Mouse (Mus musculus) retina, embryonic 14.5 days (tissue): ENCODE data around the gene Sphk1.

Source experiments
- DNase-seq: peaks from one replicate; pipeline ENCODE4 v3.0.0-alpha.2; 2015; ENCODE audit warnings: low spot score

Gene Sphk1

DNA sequence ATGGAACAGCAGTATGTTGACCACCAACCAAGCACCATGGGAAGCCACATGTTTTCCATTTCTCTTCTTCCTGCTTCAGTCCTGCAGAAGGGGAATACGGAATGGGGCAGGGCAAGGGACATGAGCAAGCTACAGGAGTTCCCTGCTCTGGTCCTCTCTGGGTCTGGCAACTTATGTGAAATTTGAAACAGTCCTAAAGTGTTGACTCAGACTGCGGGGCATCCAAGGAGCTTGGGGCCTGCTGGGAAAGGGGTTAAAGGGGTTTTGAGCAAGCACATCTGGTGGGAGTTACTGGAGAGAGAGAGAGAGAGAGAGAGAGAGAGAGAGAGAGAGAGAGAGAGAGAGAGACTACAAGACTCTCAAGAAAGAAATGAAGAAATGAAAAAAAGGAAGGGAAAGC, 22.0 kb upstream of the Sphk1 start:
- DNase-seq, result no peak

- DNase-seq, result no peak
These were observed 19.3 kb upstream of the Sphk1 start for GRCm38 (mm10) chr11:116511301-116511868.

DNA sequence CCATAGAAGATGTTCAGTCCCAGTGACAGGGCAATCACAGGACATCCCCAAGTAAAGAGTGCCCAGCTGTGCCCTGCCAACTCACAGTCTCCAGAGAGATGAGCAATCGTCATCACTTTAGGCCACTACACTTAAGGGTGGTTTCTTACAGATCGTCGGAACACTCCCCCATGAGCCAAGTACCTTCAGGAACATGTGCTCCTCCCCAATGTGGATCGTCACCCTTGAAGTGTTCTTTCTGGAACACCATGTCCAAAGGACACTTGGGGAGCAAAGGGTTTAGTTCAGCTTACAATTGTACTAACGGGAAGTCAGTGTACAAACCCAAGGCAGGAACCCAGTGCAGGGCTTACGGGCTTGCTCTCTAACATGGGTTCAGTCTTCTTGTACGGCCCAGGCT, 18.6 kb upstream of the Sphk1 start:
- no peak for DNase-seq

- no peak for DNase-seq
These were observed 17.7 kb upstream of the Sphk1 start for GRCm38 (mm10) chr11:116512987-116513386.

DNA sequence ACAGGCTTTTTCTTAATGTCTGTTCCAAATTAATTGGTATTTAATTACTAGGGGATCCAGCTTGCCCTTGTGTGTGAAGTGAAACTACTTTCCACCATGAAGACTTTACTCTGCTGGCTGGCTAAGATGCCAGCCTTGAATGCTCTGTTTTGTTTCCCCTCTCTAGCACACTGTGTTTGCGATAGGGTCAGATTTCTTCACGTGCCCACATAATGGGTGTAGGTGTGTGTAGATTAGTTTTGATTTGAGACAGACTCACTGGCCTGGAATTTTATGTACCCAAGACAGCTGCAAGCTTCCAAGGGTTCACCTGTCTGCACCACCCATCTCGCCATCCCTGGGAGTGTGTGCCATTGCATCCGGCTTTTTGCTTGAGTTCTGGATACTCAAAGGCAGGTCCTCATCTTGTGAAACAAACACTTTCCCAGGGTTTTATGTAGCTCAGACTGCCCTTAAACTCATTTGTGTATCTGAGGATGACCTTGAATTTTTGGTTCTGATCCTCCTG, 17.1 kb upstream of the Sphk1 start:
- no peak for DNase-seq

DNA sequence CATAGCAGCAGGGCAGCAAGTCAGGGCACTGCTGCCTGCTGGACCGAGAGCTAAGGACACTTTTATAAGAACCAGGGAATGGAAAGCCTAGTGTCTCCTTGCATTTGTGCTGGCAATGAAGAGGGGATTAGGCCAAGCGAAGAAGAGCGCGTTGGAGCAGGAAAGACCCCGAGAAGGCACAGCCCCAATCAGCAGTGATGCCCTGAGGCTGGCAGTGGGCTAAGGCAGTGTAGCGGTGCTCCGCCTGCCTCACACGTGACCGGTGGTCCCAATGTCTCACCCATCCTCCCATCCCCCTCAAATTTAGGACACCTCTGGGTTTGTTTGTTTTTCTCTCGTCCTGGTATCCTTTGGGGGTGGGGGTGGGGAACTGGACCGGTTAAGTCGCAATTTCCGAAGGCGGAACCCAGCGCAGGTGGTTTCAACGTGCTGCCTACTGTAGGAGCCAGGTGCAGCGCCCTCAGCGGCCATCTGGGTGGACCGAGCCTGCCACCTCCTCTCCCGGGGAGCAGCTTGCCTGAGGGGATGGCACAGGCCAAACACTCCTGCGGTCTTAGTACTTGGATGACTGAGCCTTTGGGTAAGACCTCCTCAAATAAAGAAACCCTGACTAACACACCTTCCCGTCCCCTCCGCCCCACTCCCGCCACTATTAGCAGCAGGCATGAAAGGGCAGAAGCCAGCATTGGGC, 15.2 kb upstream of the Sphk1 start:
- no peak for DNase-seq

DNA sequence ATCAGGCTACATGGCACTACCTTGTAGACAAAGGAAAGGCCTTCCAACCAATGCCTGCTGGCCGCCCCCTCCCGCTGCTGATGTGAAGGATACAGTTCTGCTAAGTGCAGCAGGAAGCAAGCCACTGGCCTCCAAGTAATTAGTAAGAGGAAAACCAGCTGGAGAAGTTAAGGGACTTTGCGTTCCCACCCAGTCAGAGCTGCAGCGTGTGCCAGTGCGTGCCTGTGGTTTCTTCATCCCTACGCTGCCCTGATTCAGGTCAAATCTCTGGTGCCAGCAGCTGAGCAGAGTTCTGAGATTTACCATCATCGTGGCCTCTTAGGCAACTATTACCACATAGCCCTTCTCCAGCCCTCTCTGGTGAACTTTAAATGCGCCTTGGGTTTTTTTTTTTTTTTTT, 12.2 kb upstream of the Sphk1 start:
- DNase-seq, result no peak

DNA sequence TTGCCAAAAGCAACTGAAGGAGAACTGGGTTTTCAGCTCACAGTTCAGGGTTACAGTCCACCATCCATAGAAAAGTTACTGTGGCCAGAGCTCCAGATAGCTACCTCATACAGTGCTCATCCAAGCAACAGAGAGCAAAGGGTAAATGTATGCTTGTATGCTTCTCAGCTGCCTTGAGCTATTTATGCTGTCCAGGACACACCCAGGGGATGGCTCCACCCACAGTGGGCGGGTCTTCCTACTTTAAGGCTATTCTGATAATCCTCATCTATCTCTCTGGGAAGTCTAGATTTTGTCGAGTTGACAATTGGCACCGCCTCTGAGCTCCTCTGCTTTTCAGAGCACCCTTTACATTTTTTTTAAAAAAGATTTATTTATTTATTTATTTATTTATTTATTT, 9.6 kb upstream of the Sphk1 start:
- no peak for DNase-seq

- DNase-seq, result no peak
These were observed 8.7 kb upstream of the Sphk1 start for GRCm38 (mm10) chr11:116522046-116522445.

DNA sequence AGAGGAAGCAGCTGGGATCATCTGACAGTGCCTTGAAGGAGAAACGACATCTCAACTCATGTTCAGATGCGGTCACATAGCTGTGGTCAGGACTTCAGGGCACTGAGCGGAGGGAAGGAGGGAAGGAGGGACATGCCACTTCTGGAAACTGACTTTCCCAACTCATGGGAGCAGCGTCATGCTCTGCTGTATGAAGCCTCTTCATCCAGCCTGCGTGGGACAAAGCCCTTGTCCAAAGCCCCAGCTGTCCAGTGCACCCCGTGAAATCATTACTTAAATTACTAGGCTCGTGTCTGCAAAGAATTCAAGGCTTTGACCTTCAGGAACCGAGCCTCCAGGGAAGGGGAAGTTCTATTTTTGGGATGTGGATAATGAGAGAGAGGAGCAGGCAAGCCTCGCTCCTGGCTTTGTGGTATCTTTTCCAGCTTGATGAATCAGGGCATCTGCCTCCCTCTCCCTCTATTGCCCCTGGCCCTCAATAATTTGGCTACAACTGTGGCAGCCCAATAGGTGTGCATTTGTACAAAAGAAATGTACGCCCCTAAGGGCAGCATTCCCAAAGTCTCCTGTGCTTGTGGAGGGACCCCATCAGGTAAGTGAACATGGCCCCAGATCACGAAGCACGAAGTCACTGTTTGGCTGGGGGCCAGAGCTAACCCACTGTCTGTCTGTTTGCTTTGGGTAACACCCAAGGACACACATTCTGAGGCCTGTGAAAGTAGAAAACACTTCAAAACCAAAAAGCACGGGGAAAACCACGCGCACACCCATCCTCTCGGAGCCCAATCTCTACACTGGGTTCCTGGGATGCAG, 7.6 kb upstream of the Sphk1 start:
- no peak for DNase-seq

- no peak for DNase-seq
These were observed 7.0 kb upstream of the Sphk1 start for GRCm38 (mm10) chr11:116523699-116524189.

DNA sequence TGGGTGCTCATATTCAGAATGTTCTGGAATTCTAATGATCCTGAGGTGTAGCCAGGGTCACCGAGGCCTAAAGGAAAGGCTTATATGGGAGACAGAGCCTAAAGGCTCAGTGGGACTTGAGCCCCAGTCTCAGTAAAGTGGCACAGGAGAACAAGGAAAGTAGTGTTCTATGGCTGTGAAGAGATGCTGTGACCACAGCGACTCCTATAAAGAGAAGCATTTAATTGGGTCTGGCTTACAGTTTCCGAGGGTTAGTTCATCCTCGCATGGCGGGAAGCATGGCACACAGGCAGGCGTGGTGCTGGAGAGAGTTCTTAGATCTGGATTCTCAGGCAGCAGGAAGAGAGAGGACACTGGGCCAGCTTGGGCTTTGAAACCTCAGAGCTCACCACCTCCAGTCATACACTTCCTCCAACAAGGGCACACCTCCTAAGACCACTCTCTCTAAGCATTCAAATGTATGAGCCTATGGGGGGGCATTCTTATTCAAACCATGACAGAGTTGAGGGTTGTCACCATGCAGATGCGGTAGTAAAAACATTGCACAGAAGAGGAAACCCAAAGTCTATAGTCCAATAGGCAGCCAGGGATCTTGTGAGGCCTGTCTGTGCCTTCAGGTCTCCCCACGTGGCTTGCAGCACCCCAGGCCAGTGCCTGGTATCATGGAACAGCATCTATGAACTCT, 1.9 kb upstream of the Sphk1 start:
- peak; percentile 16 for DNase-seq

GRCm38 (mm10) chr11:116531371-116532191, 856 bp downstream of the Sphk1 start:
- peak; percentile 54 for DNase-seq

GRCm38 (mm10) chr11:116532262-116532809, 1.6 kb downstream of the Sphk1 start:
- DNase-seq, result peak; percentile 60

- peak; percentile 62 for DNase-seq
These were observed 2.1 kb downstream of the Sphk1 start for GRCm38 (mm10) chr11:116532810-116533338.

DNA sequence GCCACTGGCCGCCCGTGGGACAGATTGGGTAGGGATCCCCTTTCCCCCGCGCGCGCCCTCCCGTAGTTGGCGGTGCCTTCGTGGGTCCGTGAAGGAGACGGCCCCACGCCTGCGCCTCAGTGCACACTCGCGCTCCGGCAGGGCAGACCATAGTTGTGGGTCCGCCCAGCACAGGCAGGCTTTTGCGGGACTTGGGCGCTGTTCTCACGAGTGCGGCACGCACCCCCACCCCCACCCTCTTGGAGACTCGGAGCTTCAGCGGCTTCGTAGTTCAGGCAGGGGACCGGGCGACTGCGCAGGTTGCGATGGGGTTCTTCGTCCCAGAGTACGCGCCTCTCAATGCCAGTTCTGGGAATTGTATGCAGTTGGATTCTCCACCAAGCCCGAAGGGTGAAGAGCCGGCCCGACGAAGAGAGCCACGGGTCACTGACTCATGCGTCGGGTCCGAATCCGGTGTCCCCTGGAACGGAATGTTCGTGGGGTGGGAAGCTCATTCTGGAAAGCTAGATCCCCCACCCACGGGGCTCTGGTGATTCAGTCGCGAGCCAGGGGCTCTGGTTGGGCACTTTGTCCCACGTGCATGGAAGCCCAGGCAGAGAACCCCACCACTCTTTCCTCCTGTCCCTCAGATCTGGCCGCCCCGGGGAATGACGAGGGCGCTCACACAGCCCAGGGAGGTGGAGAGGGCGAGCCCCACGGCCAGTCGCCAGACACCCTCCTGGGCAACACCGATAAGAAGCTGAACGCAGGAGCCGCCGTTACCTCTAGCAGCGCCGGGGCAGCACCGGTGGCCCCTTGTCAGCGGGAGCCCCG, 2.8 kb downstream of the Sphk1 start:
- peak; percentile 32 for DNase-seq

DNA sequence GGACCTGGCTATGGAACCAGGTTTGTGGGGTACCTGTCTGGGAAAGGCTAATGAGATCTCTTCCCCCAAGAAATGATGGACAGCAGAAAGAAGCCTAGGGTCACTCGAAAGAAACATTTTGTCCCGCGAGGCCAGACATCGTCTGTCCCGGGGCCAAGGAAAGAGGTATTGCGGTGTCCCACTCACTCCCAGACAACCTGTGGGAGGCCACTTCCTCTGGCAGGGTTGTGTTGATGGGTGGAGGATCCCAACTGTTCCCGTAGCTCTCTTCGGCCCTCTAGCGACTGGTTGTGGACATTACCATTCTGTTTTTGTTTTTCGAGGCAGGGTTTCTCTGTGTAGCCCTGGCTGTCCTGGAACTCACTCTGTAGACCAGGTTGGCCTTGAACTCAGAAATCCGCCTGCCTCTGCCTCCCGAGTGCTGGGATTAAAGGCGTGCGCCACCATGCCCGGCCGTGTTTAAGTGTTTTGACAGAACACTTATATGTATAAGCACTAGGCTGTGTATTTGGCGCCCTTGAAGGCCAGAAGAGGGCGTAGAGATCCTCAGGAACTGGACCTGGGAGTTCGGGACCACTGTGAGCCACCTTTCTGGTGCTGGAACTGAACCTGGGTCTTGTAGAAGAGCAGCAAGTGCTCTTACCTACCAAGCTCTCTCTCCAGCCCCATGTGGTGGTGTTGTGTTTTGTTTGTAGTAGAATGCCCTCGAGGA, 3.6 kb downstream of the Sphk1 start:
- DNase-seq, result peak; percentile 89

DNA sequence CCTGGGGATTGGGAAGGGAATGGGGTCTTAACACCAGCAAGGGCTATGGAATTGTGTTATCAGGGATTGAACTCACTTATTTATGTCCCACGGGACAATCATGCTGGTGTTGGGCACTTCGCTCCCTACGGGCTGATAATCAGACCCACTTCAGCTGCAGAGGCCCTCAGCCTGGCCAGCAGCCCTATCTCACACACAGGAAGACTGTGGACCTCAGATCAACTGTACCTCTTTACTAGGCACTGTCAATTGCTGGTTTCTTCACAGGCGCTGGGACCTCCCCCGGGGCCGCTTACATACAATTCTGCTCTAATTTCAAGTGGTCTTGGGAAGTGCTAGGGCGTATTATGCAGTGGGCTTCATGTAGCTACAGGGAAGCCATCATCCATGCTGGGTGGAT, 6.0 kb downstream of the Sphk1 start:
- DNase-seq, result no peak

DNA sequence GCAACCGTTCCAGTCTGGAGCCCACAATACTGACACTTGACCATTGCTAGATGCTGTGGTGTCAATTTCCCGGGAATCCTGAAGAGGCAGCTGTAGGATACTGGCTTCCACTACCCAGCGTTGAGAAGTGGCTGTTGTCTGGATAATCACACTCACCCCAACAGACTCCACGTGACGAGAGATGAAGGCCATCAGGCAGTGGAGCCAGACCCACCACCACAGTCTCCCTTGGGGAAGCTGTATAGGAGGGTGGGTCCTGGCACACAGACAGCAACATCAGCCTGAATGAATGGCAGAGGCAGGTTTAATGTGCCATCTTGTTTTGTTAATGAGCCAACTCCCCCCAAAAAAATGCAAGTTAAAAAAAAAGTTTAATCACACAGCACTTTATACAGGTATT, 6.7 kb downstream of the Sphk1 start:
- no peak for DNase-seq
